In the genomic region with DNA sequence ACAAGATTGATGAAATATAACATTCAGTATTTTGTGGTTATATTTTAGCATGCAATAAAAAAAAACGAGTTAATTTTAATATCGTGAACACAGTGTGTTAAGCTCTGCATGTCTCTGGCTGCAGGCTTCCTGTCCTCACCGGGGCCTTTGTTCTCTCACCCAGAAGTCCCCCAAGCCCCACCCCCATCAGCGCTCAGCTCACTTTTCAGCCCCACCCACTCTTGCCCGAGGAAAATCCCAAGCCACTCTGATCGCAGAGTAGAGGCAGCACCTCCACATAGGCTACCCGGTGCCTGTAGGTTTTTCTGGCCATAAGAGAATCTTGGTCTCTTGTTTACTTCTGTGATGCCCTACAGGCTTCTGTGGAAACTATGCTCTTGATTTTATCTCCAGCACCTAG, we compare ENCODE assay signal across 8 mouse cellular contexts. TPM values are rescaled to one million over a fixed set of nuclear protein-coding genes. Genes with fewer than 3 reads are reported as not detected.
DNase-seq lines count a peak whose midpoint lies in the region; ATAC-seq and TF ChIP-seq lines count a peak whose summit lies in the region.

No protein-coding gene starts in this region.

- no peaks in the 10 kb centered on the region for H3K27me3 ChIP-seq in CH12.LX (replicated peaks)
- no peaks in the 10 kb centered on the region for H3K27me3 ChIP-seq in forebrain, embryonic 11.5 days (ENCODE audit: control insufficient read depth, insufficient read depth, low read length)
- H3K27me3 ChIP-seq in hindbrain, embryonic 11.5 days (ENCODE audit: control insufficient read depth, insufficient read depth, low read length): no peaks in the 10 kb centered on the region

- under 1% methylated on average over 7 of the region's 7 CpGs for WGBS in forebrain, embryonic 11.5 days
- WGBS in hindbrain, embryonic 11.5 days: 1% methylated on average over 7 of the region's 7 CpGs

- in situ Hi-C loops in CH12.LX (cut with MboI; ENCODE audit: low pct_ligation_motif_present, low pct_unique_long_range_greater_than_20kb, low sequenced_read_pairs): no loop called here

- TF ChIP-seq CTCF in CH12.LX (conservative IDR thresholded peaks at IDR 0.05 in 1 of 2, IDR thresholded peaks at IDR 0.05 in 1 of 2; ENCODE audit: low read depth in 2 of 2, low read length in 2 of 2): no peak

- no peak for TF ChIP-seq RAD21 in CH12.LX (IDR thresholded peaks at IDR 0.05; ENCODE audit: low read depth, low read length)

- peak; percentile 93 for ATAC-seq in forebrain, embryonic 11.5 days (replicated peaks; ENCODE audit: low FRiP score)
- ATAC-seq in hindbrain, embryonic 11.5 days (ENCODE audit: low FRiP score): peak; percentile 91
- ATAC-seq in megakaryocyte progenitor cell, adult 5-6 weeks (replicated peaks; ENCODE audit: poor library complexity): peak; percentile 81

- TF ChIP-seq EP300 in CH12.LX (IDR thresholded peaks at IDR 0.05; ENCODE audit: low read length): no peak

- peaks cover 7% of the 10 kb centered on the region for H3K9me3 ChIP-seq in CH12.LX (replicated peaks; ENCODE audit: low read length)
- H3K9me3 ChIP-seq in forebrain, embryonic 11.5 days (ENCODE audit: control insufficient read depth, low read length): peaks cover 3% of the 10 kb centered on the region; the same call in 1 of the 2 replicates
- no peaks in the 10 kb centered on the region for H3K9me3 ChIP-seq in hindbrain, embryonic 11.5 days (ENCODE audit: control insufficient read depth, low read length)

- H3K36me3 ChIP-seq in CH12.LX (replicated peaks in 1 of 2; ENCODE audit: control insufficient read depth in 1 of 2, insufficient read depth in 1 of 2, low read length in 1 of 2): no peaks in the 10 kb centered on the region
- no peaks in the 10 kb centered on the region for H3K36me3 ChIP-seq in forebrain, embryonic 11.5 days (ENCODE audit: control insufficient read depth, insufficient read depth, low read length)
- H3K36me3 ChIP-seq in hindbrain, embryonic 11.5 days (ENCODE audit: control insufficient read depth, insufficient read depth, low read length): no peaks in the 10 kb centered on the region

- H3K4me3 ChIP-seq in CH12.LX (replicated peaks in 1 of 3; ENCODE audit: low read depth in 2 of 3, low read length in 2 of 3, poor library complexity in 1 of 3): peak overlapping the region; percentile 13 to 43 (median 41)
- H3K4me3 ChIP-seq in forebrain, embryonic 11.5 days (ENCODE audit: low read depth, low read length): peak overlapping the region; percentile 22; the same call in 1 of the 2 replicates
- peak overlapping the region; percentile 24 for H3K4me3 ChIP-seq in hindbrain, embryonic 11.5 days (ENCODE audit: low read depth, low read length)

- intact Hi-C loops in left cerebral cortex, postnatal 4 days (cut with DNase I): loop anchor here (2.0 kb wide), 1 partner anchor 153 kb away; the partner anchor contains the start of gene Scn3a

- DNase-seq in CH12.LX (ENCODE audit: extremely low read depth): peak; percentile 88
- peak; percentile 84 for DNase-seq in R1 (ENCODE audit: low read depth, low spot score)
- peak; percentile 88 for DNase-seq in forebrain, embryonic 11.5 days (ENCODE audit: low spot score)
- peak; percentile 86 for DNase-seq in hindbrain, embryonic 11.5 days (ENCODE audit: low spot score)
- peak; percentile 61 for DNase-seq in left cerebral cortex, postnatal 4 days
- DNase-seq in right cerebral cortex, postnatal 25 days: peak; percentile 36
- no peak for DNase-seq in urinary bladder, postnatal 10 days (ENCODE audit: low spot score)

- dilution Hi-C loops in CH12.LX (cut with MboI; ENCODE audit: extremely low pct_ligation_motif_present, extremely low pct_unique_long_range_greater_than_20kb, low sequenced_read_pairs): no loop called here

- H3K27ac ChIP-seq in CH12.LX (ENCODE audit: insufficient read depth, low read depth): no peak overlapping the region
- peak overlapping the region; percentile 63 for H3K27ac ChIP-seq in forebrain, embryonic 11.5 days (ENCODE audit: low read depth, low read length)
- H3K27ac ChIP-seq in hindbrain, embryonic 11.5 days (ENCODE audit: low read depth, low read length): peak overlapping the region; percentile 83

- H3K9ac ChIP-seq in CH12.LX (ENCODE audit: insufficient read depth, low read depth): peak overlapping the region; percentile 76; the same call in 1 of the 2 replicates
- H3K9ac ChIP-seq in forebrain, embryonic 11.5 days (ENCODE audit: low read length): peak overlapping the region; percentile 60; the same call in 1 of the 2 replicates
- H3K9ac ChIP-seq in hindbrain, embryonic 11.5 days (ENCODE audit: low read depth, low read length): no peak overlapping the region

- TF ChIP-seq POLR2A in CH12.LX (IDR thresholded peaks at IDR 0.05; ENCODE audit: low read depth, low read length): peak; percentile 42; the same call in 1 of the 2 replicates

- H3K79me2 ChIP-seq in CH12.LX (replicated peaks; ENCODE audit: control insufficient read depth, extremely low read depth, insufficient read depth, poor library complexity, severe bottlenecking): no peaks in the 10 kb centered on the region

- H3K4me2 ChIP-seq in CH12.LX (ENCODE audit: insufficient read depth, low read depth, poor library complexity, severe bottlenecking): peak overlapping the region; percentile 100
- peak overlapping the region; percentile 64 for H3K4me2 ChIP-seq in forebrain, embryonic 11.5 days (ENCODE audit: low read depth, low read length, severe bottlenecking)
- H3K4me2 ChIP-seq in hindbrain, embryonic 11.5 days (replicated peaks; ENCODE audit: low read depth, low read length): peak overlapping the region; percentile 25

- H3K4me1 ChIP-seq in CH12.LX (ENCODE audit: control insufficient read depth in 1 of 2, insufficient read depth in 2 of 2): peaks cover 0 to 3% of the 10 kb centered on the region in 2 experiments; a peak in 2 of 4 replicates
- no peaks in the 10 kb centered on the region for H3K4me1 ChIP-seq in forebrain, embryonic 11.5 days (replicated peaks; ENCODE audit: control insufficient read depth, insufficient read depth, low read length)
- no peaks in the 10 kb centered on the region for H3K4me1 ChIP-seq in hindbrain, embryonic 11.5 days (replicated peaks; ENCODE audit: control insufficient read depth, insufficient read depth, low read length)

TF ChIP-seq in CH12.LX, 34 proteins besides CTCF, POLR2A, EP300 and RAD21:
- TF ChIP-seq MEF2A (IDR thresholded peaks at IDR 0.05; ENCODE audit: borderline replicate concordance, low read depth, low read length) (0 out of 2 replicates have a peak, but pooled peaks have one; percentile 18), IRF4 (IDR thresholded peaks at IDR 0.05; ENCODE audit: low read depth, low read length) (no peak), ELF1 (IDR thresholded peaks at IDR 0.05; ENCODE audit: low read depth, low read length) (0 out of 2 replicates have a peak, but pooled peaks have one; percentile 10), TBP (conservative IDR thresholded peaks at IDR 0.05; ENCODE audit: low read depth, low read length) (0 out of 2 replicates have a peak, but pooled peaks have one; percentile 17)

RNA-seq across cellular contexts. Expression of gene Slc38a11, which starts 50.4 kb away (rescaled TPM):
- not detected in 2 replicates for total RNA-seq in CH12.LX (2012; rRNA removed)
- not detected in 2 replicates for total RNA-seq in CH12.LX (2014; rRNA removed)
- not detected in 2 replicates for polyA plus RNA-seq in CH12.LX (2012; ENCODE audit: insufficient read length, low read depth)
- polyA plus RNA-seq in forebrain, embryonic 11.5 days (2014; fragmentation: Nextera tagmentation; extraction: Ambion mirVana): 0.75 and 1.2 TPM in 2 replicates
- 0.22 and 0.73 TPM in 2 replicates for polyA plus RNA-seq in hindbrain, embryonic 11.5 days (2014; fragmentation: Nextera tagmentation; extraction: Ambion mirVana)
- 1 to 10 TPM; 1.4 to 1.6 TPM for total RNA-seq in left cerebral cortex, postnatal 4 days (2021)
- total RNA-seq in megakaryocyte progenitor cell, adult 5-6 weeks (2015): not detected in 2 replicates
- not detected in 2 replicates for total RNA-seq in megakaryocyte progenitor cell, adult 5-6 weeks (2017)

Comparison
In these comparisons a context has a peak if more than half of its experiments do, and no peak if none do; other contexts are left out.
1. H3K4me2 ChIP-seq: peak in every context shown above with its lines; median percentile 100 in CH12.LX; 64 in forebrain, embryonic 11.5 days; 25 in hindbrain, embryonic 11.5 days.